Mouse (Mus musculus) spleen, adult 2 months (tissue): ENCODE measurements around the gene Fam83c. TPM values are rescaled to one million over a fixed set of nuclear protein-coding genes. Genes with fewer than 3 reads are reported as not detected.
"Not testable (repeated sequence)": the region's sequence is repeated elsewhere in the genome, so short reads cannot be mapped to it uniquely, and the experiment has no call there.

ENCODE experiments used
- DNase-seq, 2 experiments: peaks; one replicate each; pipeline versions ENCODE4 v3.0.0 to v3.0.0-alpha.2; 2012 to 2021; ENCODE audit warnings: low spot score in 2 of 2, low read depth in 1 of 2
- H3K27ac ChIP-seq: fragments of 200-500 bp; 2 replicates; pipeline ENCODE4 v1.5.1; 2012; ENCODE audit warnings: low read length, inconsistent platforms; ENCODE audit not compliant: insufficient read depth
- H3K27me3 ChIP-seq: fragments of 200-500 bp; 2 replicates; pipeline ENCODE4 v1.6.1; 2012; ENCODE audit warnings: mild to moderate bottlenecking, moderate library complexity, low read length, inconsistent platforms; ENCODE audit not compliant: control insufficient read depth, insufficient read depth
- H3K36me3 ChIP-seq: fragments of 200-500 bp; 2 replicates; pipeline ENCODE4 v1.6.1; 2012; ENCODE audit warnings: mild to moderate bottlenecking, low read length, inconsistent platforms; ENCODE audit not compliant: control insufficient read depth, insufficient read depth
- H3K4me1 ChIP-seq: fragments of 200-500 bp; 2 replicates; pipeline ENCODE4 v1.6.1; 2011; ENCODE audit warnings: inconsistent platforms; ENCODE audit not compliant: control insufficient read depth, insufficient read depth, insufficient read length
- H3K4me3 ChIP-seq: fragments of 200-500 bp; 2 replicates; pipeline ENCODE4 v1.5.1; 2011; ENCODE audit warnings: mild to moderate bottlenecking, inconsistent platforms; ENCODE audit not compliant: insufficient read depth, insufficient read length; ENCODE audit errors: extremely low read depth
- CTCF ChIP-seq: fragments of 200-500 bp; IDR thresholded peaks from 2 replicates; pipeline ENCODE4 v1.5.1; 2011; ENCODE audit warnings: mild to moderate bottlenecking, inconsistent platforms; ENCODE audit not compliant: insufficient read depth, insufficient read length, insufficient replicate concordance; ENCODE audit errors: extremely low read depth
- POLR2A ChIP-seq: fragments of 200-500 bp; IDR thresholded peaks from 2 replicates; pipeline ENCODE4 v1.6.1; 2011; ENCODE audit warnings: low read depth, low read length, inconsistent platforms
- WGBS: fragments of 180-500 bp; shearing (Covaris S2); methylation state at CpG from one replicate; pipeline ENCODE4 v1.1.7; 2018; 5-methylcytosine and 5-hydroxymethylcytosine counted together
- polyA plus RNA-seq: library from polyadenylated mRNA; depleted of rRNA; stranded (reverse); fragments of >200 nt; gene quantifications from 2 replicates; pipeline ENCODE4 v1.2.3, GENCODE M21; 2012

Fam83c gene
- polyA plus RNA-seq, 1 experiment = not detected

- H3K4me1 ChIP-seq = no peaks in the 10 kb centered on the region
- TF ChIP-seq POLR2A (no peak), CTCF (no peak)
- DNase-seq = no peak
- no peak overlapping the region for H3K4me3 ChIP-seq
- H3K27me3 ChIP-seq = no peaks in the 10 kb centered on the region
- 76% methylated on average over 7 of the region's 7 CpGs for WGBS
- H3K36me3 ChIP-seq = peaks cover 29% of the 10 kb centered on the region
- no peak overlapping the region for H3K27ac ChIP-seq
Measured at GRCm38 (mm10) chr2:155849464-155849863, 14.8 kb upstream of the Fam83c start.

GRCm38 (mm10) chr2:155848291-155848690 lies 13.6 kb upstream of the Fam83c start:
- DNase-seq = peak; percentile 36 to 63
- Histone ChIP-seq H3K27ac (no peak overlapping the region), H3K4me3 (no peak overlapping the region), H3K4me1 (no peaks in the 10 kb centered on the region), H3K36me3 (peaks cover 28% of the 10 kb centered on the region), H3K27me3 (no peaks in the 10 kb centered on the region)
- WGBS = 39% methylated on average over 6 of the region's 6 CpGs
- no peak for TF ChIP-seq POLR2A
- TF ChIP-seq CTCF = peak; percentile 70; the same call in 1 of the 2 replicates

DNA sequence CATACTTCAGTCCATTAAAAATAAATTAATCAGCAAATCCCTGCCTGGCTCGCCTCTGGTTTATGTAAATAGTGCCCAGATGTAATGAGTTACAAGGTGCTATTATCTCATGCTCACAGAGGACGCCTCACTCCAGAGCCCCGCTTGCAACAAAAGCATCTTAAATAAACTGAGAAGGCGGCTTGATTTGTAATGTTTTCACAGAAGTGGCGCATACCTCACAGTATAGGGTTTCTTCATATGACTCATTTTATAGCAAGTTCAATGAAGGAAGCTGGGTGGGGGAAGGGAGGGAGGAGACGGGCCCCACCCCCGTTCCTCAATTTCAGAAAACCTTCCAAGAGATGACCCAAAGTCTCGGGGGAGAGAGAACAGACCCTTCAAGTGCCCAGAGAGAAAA lies 12.3 kb upstream of the Fam83c start:
- no peak for DNase-seq
- WGBS = 90% methylated on average over 8 of the region's 8 CpGs
- H3K4me3 ChIP-seq = no peak overlapping the region
- H3K4me1 ChIP-seq = no peaks in the 10 kb centered on the region
- H3K27ac ChIP-seq = no peak overlapping the region
- no peaks in the 10 kb centered on the region for H3K27me3 ChIP-seq
- TF ChIP-seq POLR2A (no peak), CTCF (no peak)
- peaks cover 27% of the 10 kb centered on the region for H3K36me3 ChIP-seq

GRCm38 (mm10) chr2:155838961-155839360 lies 4.3 kb upstream of the Fam83c start:
- 80% methylated on average over 4 of the region's 4 CpGs for WGBS
- no peaks in the 10 kb centered on the region for H3K36me3 ChIP-seq
- TF ChIP-seq POLR2A = no peak
- TF ChIP-seq CTCF = no peak

DNA sequence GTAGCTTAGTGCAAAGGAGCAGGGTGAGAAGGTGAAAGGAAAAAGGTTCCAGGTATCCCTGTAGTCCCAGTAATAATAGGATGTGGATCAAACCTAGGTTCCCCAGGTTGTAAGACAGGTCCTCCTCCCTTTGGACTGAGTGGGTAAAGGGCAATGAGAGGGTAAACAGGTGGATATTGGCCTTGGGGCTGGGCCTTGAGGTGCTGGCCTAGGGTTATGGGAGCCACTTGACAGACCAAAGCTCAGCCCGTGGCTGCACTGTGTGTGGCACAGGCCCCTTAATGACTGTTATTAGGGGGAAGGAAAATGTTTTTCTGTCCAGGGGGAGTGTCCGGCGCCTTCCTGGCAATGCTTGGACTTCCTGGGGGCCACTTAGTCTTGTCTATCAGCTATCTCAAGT lies 3.3 kb upstream of the Fam83c start:
- H3K27me3 ChIP-seq = no peaks in the 10 kb centered on the region
- H3K4me3 ChIP-seq = no peak overlapping the region
- no peaks in the 10 kb centered on the region for H3K36me3 ChIP-seq
- no peak for TF ChIP-seq CTCF
- WGBS = 76% methylated on average over 3 of the region's 3 CpGs
- no peaks in the 10 kb centered on the region for H3K4me1 ChIP-seq
- no peak overlapping the region for H3K27ac ChIP-seq
- DNase-seq = no peak

More at GRCm38 (mm10) chr2:155838961-155839360, 4.3 kb upstream of the Fam83c start:
- Histone ChIP-seq H3K27ac (no peak overlapping the region), H3K4me1 (no peaks in the 10 kb centered on the region), H3K4me3 (no peak overlapping the region), H3K27me3 (no peaks in the 10 kb centered on the region)
- DNase-seq = no peak

DNA sequence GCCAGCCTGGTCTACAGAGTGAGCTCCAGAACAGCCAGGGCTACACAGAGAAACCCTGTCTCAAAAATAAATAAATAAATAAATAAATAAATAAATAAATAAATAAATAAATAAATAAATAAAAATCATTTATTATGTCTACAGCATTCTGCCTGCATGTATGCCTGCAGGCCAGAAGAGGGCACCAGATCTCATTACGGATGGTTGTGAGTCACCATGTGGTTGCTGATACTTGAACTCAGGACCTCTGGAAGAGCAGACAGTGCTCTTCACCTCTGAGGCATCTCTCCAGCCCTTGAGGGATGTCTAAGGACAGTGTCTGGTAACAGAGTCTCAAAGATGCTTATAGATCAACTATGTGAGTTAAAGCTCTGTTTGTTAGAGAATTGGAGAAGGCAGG lies 2.6 kb downstream of the Fam83c start:
- H3K4me3 ChIP-seq, H3K27me3 ChIP-seq, H3K4me1 ChIP-seq, H3K27ac ChIP-seq, DNase-seq, H3K36me3 ChIP-seq: not testable (repeated sequence)
- 67% methylated on average over 1 of the region's 1 CpGs for WGBS

GRCm38 (mm10) chr2:155831302-155831701 lies 3.4 kb downstream of the Fam83c start:
- no peak overlapping the region for H3K27ac ChIP-seq
- TF ChIP-seq POLR2A (no peak), CTCF (no peak)

GRCm38 (mm10) chr2:155830841-155831240 lies 3.8 kb downstream of the Fam83c start:
- Histone ChIP-seq H3K4me3 (no peak overlapping the region), H3K27ac (no peak overlapping the region), H3K27me3 (no peaks in the 10 kb centered on the region), H3K36me3 (no peaks in the 10 kb centered on the region), H3K4me1 (no peaks in the 10 kb centered on the region; the same call in 1 of the 2 replicates)
- no peak for TF ChIP-seq CTCF
- TF ChIP-seq POLR2A = no peak
- no peak for DNase-seq
- WGBS = 90% methylated on average over 8 of the region's 8 CpGs

More at GRCm38 (mm10) chr2:155831302-155831701, 3.4 kb downstream of the Fam83c start:
- no peaks in the 10 kb centered on the region for H3K36me3 ChIP-seq
- WGBS = 51% methylated on average over 9 of the region's 9 CpGs
- H3K4me1 ChIP-seq = no peaks in the 10 kb centered on the region; the same call in 1 of the 2 replicates
- no peaks in the 10 kb centered on the region for H3K27me3 ChIP-seq
- no peak for DNase-seq
- H3K4me3 ChIP-seq = no peak overlapping the region
